ENCODE assay signal across 13 mouse cellular contexts in genomic region chr5:147459821-147460567, GRCm38 (mm10). TPM values are rescaled to one million over a fixed set of nuclear protein-coding genes. Genes with fewer than 3 reads are reported as not detected.
DNase-seq lines count a peak whose midpoint lies in the region; ATAC-seq lines count a peak whose summit lies in the region.
"Had no signal": no experiment of that assay in that cellular context is flagged by ENCODE, and none has a peak within 500 bp of the region (broad histone marks: within the 10 kb centered on the region; RNA-seq: fewer than 3 reads in every experiment).

No protein-coding gene starts in this region.

- H3K9ac ChIP-seq in heart, embryonic 13.5 days: no peak overlapping the region
- H3K9ac ChIP-seq: embryonic facial prominence, embryonic 12.5 days; stomach, embryonic 15.5 days had no signal

- peaks cover 28% of the 10 kb centered on the region for H3K36me3 ChIP-seq in heart, embryonic 13.5 days
- peaks cover 19% of the 10 kb centered on the region for H3K36me3 ChIP-seq in heart, embryonic 10.5 days

- WGBS in heart, embryonic 13.5 days: 36% methylated on average over 4 of the region's 4 CpGs
- WGBS in heart, embryonic 10.5 days: 37% methylated on average over 4 of the region's 4 CpGs

- H3K27me3 ChIP-seq in heart, embryonic 13.5 days (replicated peaks): no peaks in the 10 kb centered on the region
- no peaks in the 10 kb centered on the region for H3K27me3 ChIP-seq in heart, embryonic 10.5 days (ENCODE audit: insufficient read depth, poor library complexity, severe bottlenecking)
- H3K27me3 ChIP-seq: embryonic facial prominence, embryonic 12.5 days; stomach, embryonic 15.5 days had no signal

- H3K9me3 ChIP-seq in heart, embryonic 13.5 days: no peaks in the 10 kb centered on the region
- no peaks in the 10 kb centered on the region for H3K9me3 ChIP-seq in heart, embryonic 10.5 days
- H3K9me3 ChIP-seq: embryonic facial prominence, embryonic 12.5 days; stomach, embryonic 15.5 days had no signal

- H3K4me2 ChIP-seq in heart, embryonic 13.5 days: 0 out of 2 replicates have a peak overlapping the region, but pooled peaks have one; percentile 12
- H3K4me2 ChIP-seq: embryonic facial prominence, embryonic 12.5 days; stomach, embryonic 15.5 days had no signal

- DNase-seq in heart, embryonic 10.5 days (ENCODE audit: low spot score): no peak
- no peak for DNase-seq in frontal cortex, postnatal 36 days (ENCODE audit: low spot score in 2 of 2)
- DNase-seq in ovary, postnatal 10 days (ENCODE audit: low spot score): no peak
- DNase-seq: cerebellum, adult 11-12 months; kidney, adult 9 months had no signal

- H3K4me3 ChIP-seq in heart, embryonic 13.5 days: no peak overlapping the region
- H3K4me3 ChIP-seq in heart, embryonic 10.5 days: no peak overlapping the region
- H3K4me3 ChIP-seq: embryonic facial prominence, embryonic 12.5 days; left cerebral cortex, adult 2 months; stomach, embryonic 15.5 days had no signal

- H3K27ac ChIP-seq in heart, embryonic 13.5 days (replicated peaks): no peak overlapping the region
- no peak overlapping the region for H3K27ac ChIP-seq in heart, embryonic 10.5 days
- H3K27ac ChIP-seq: embryonic facial prominence, embryonic 12.5 days; left cerebral cortex, adult 2 months; stomach, embryonic 15.5 days had no signal

- peaks cover 32% of the 10 kb centered on the region for H3K4me1 ChIP-seq in heart, embryonic 13.5 days
- H3K4me1 ChIP-seq in heart, embryonic 10.5 days: peaks cover 9% of the 10 kb centered on the region

- ATAC-seq in heart, embryonic 13.5 days (ENCODE audit: extremely low read depth, insufficient number of reproducible peaks, low FRiP score, low TSS enrichment): no peak
- peak; percentile 54 for ATAC-seq in common myeloid progenitor, adult 5-6 weeks (replicated peaks; ENCODE audit: low read depth, poor library complexity, severe bottlenecking)
- peak; percentile 69 to 83 for ATAC-seq in hematopoietic stem cell, adult 5-6 weeks (replicated peaks in 1 of 2; ENCODE audit: insufficient read depth in 1 of 2, low FRiP score in 2 of 2, low TSS enrichment in 1 of 2, low read depth in 1 of 2, poor library complexity in 2 of 2, severe bottlenecking in 2 of 2)
- 0 out of 2 replicates have a peak, but pooled peaks have one; percentile 24 for ATAC-seq in megakaryocyte, adult 5-6 weeks (ENCODE audit: poor library complexity, severe bottlenecking)
- ATAC-seq: forebrain, embryonic 14.5 days had no signal

RNA-seq across cellular contexts. Expression of gene Pan3, which starts 30.0 kb away (rescaled TPM):
- 41.6 and 44.3 TPM in 2 replicates for polyA plus RNA-seq in heart, embryonic 13.5 days (2015; fragmentation: Nextera tagmentation; extraction: Ambion mirVana)
- 31.6 and 38.8 TPM in 2 replicates for polyA plus RNA-seq in heart, embryonic 10.5 days (2016; fragmentation: Nextera tagmentation; extraction: Ambion mirVana)
- total RNA-seq in common myeloid progenitor, adult 5-6 weeks (2017): 240 and 264 TPM in 2 replicates
- total RNA-seq in hematopoietic stem cell, adult 5-6 weeks (2017): 364 and 387 TPM in 2 replicates
- total RNA-seq in megakaryocyte, adult 5-6 weeks (2015): 265 and 303 TPM in 2 replicates
- total RNA-seq in megakaryocyte, adult 5-6 weeks (2017): 129 and 148 TPM in 2 replicates

RNA-seq across cellular contexts. Expression of gene Flt3, which starts 59.7 kb away (rescaled TPM):
- 0.04 and 0.08 TPM in 2 replicates for polyA plus RNA-seq in heart, embryonic 13.5 days (2015; fragmentation: Nextera tagmentation; extraction: Ambion mirVana)
- 0.04 TPM in 1 of 2 replicates, not detected in the other for polyA plus RNA-seq in heart, embryonic 10.5 days (2016; fragmentation: Nextera tagmentation; extraction: Ambion mirVana)
- total RNA-seq in common myeloid progenitor, adult 5-6 weeks (2017): 100 and 112 TPM in 2 replicates
- 260 and 358 TPM in 2 replicates for total RNA-seq in hematopoietic stem cell, adult 5-6 weeks (2017)
- total RNA-seq in megakaryocyte, adult 5-6 weeks (2015): 8.1 TPM in 2 replicates
- 14.1 and 16.2 TPM in 2 replicates for total RNA-seq in megakaryocyte, adult 5-6 weeks (2017)
